Mouse (Mus musculus) midbrain, embryonic 16.5 days (tissue): ENCODE results near the gene Ntf5. TPM values are rescaled to one million over a fixed set of nuclear protein-coding genes. Genes with fewer than 3 reads are reported as not detected.

Experiments
- ATAC-seq: fragments of 200-750 bp; cut with Nextera tagmentation; 2 replicates; pipeline ENCODE4 v1.8.0; 2017; ENCODE audit warnings: moderate TSS enrichment
- H3K27ac ChIP-seq: fragments of 300-500 bp; sonication (generic); 2 replicates; pipeline ENCODE4 v1.5.1; 2014; ENCODE audit warnings: mild to moderate bottlenecking, low read length, mixed read lengths
- H3K27me3 ChIP-seq: fragments of 300-500 bp; sonication (generic); 2 replicates; pipeline ENCODE4 v1.6.1; 2014; ENCODE audit warnings: low read depth, low read length, mixed read lengths; ENCODE audit not compliant: control insufficient read depth, insufficient read depth
- H3K36me3 ChIP-seq: fragments of 300-500 bp; sonication (generic); 2 replicates; pipeline ENCODE4 v1.6.1; 2014; ENCODE audit warnings: mild to moderate bottlenecking, low read length, moderate library complexity, mixed read lengths; ENCODE audit not compliant: control insufficient read depth, insufficient read depth
- H3K4me1 ChIP-seq: fragments of 300-500 bp; sonication (generic); 2 replicates; pipeline ENCODE4 v1.6.1; 2014; ENCODE audit warnings: mild to moderate bottlenecking, low read length, mixed read lengths; ENCODE audit not compliant: control insufficient read depth, insufficient read depth
- H3K4me2 ChIP-seq: fragments of 300-500 bp; sonication (generic); 2 replicates; pipeline ENCODE4 v1.6.1; 2014; ENCODE audit warnings: mild to moderate bottlenecking, low read length, mixed read lengths
- H3K4me3 ChIP-seq: fragments of 300-500 bp; sonication (generic); 2 replicates; pipeline ENCODE4 v1.5.1; 2014; ENCODE audit warnings: low read depth, mild to moderate bottlenecking, low read length, moderate library complexity, mixed read lengths
- H3K9ac ChIP-seq: fragments of 300-500 bp; sonication (generic); 2 replicates; pipeline ENCODE4 v1.6.1; 2014; ENCODE audit warnings: low read depth, low read length, mixed read lengths
- H3K9me3 ChIP-seq: fragments of 300-500 bp; sonication (generic); replicated peaks from 2 replicates; pipeline ENCODE4 v1.6.1; 2014; ENCODE audit warnings: mild to moderate bottlenecking, low read length, mixed read lengths; ENCODE audit not compliant: control insufficient read depth, poor library complexity, severe bottlenecking
- WGBS: fragments of 180-500 bp; shearing (Covaris S2); extraction: QIAGEN DNeasy Blood & Tissue Kit; methylation state at CpG from one replicate; pipeline ENCODE4 v1.1.7; 2014; 5-methylcytosine and 5-hydroxymethylcytosine counted together
- polyA plus RNA-seq: library from polyadenylated mRNA; unstranded; fragments of >200 nt; fragmentation: Nextera tagmentation; extraction: Ambion mirVana; gene quantifications from 2 replicates; pipeline ENCODE4 v1.2.1, GENCODE M21; 2015

Gene Ntf5
- polyA plus RNA-seq, 1 experiment from 2014 or later: not detected

GRCm38 (mm10) chr7:45420615-45420919 is 7.1 kb downstream of the Ntf5 start, which contains the start of gene Lhb:
TSS of gene Lhb (plus strand) at chr7:45420820.
- no peaks in the 10 kb centered on the region for H3K4me1 ChIP-seq
- H3K4me3 ChIP-seq: no peak within 1 kb of the TSS
- no peak for ATAC-seq
- no peak within 1 kb of the TSS for H3K4me2 ChIP-seq
- H3K27ac ChIP-seq: no peak within 1 kb of the TSS
- H3K36me3 ChIP-seq: peaks cover 40% of the 10 kb centered on the region
- H3K9ac ChIP-seq: no peak within 1 kb of the TSS
- no peaks in the 10 kb centered on the region for H3K9me3 ChIP-seq
- 49% methylated on average over 6 of the region's 6 CpGs for WGBS
- H3K27me3 ChIP-seq: peaks cover 53% of the 10 kb centered on the region

- H3K27me3 ChIP-seq: peaks cover 46% of the 10 kb centered on the region
- peaks cover 40% of the 10 kb centered on the region for H3K36me3 ChIP-seq
- no peaks in the 10 kb centered on the region for H3K9me3 ChIP-seq
- ATAC-seq: no peak
- H3K4me2 ChIP-seq: no peak overlapping the region
- no peak overlapping the region for H3K27ac ChIP-seq
- no peak overlapping the region for H3K9ac ChIP-seq
- no peak overlapping the region for H3K4me3 ChIP-seq
- H3K4me1 ChIP-seq: no peaks in the 10 kb centered on the region
- 94% methylated on average over 14 of the region's 14 CpGs for WGBS
These were observed 7.7 kb downstream of the Ntf5 start for GRCm38 (mm10) chr7:45421194-45421593.

GRCm38 (mm10) chr7:45426556-45426955 is 13.1 kb downstream of the Ntf5 start:
- Histone ChIP-seq H3K27me3 (no peaks in the 10 kb centered on the region), H3K4me1 (no peaks in the 10 kb centered on the region), H3K9ac (no peak overlapping the region), H3K36me3 (peaks cover 58% of the 10 kb centered on the region), H3K4me2 (no peak overlapping the region), H3K4me3 (no peak overlapping the region), H3K27ac (no peak overlapping the region), H3K9me3 (no peaks in the 10 kb centered on the region)
- no peak for ATAC-seq
- 96% methylated on average over 8 of the region's 8 CpGs for WGBS

- peak overlapping the region; percentile 85 for H3K9ac ChIP-seq
- H3K4me2 ChIP-seq: peak overlapping the region; percentile 90
- H3K4me3 ChIP-seq: peak overlapping the region; percentile 87
- ATAC-seq: no peak; the same call in none of the 2 replicates
- WGBS: 2% methylated on average over 7 of the region's 7 CpGs
- no peaks in the 10 kb centered on the region for H3K9me3 ChIP-seq
- H3K36me3 ChIP-seq: peaks cover 10% of the 10 kb centered on the region; the same call in 1 of the 2 replicates
- H3K27ac ChIP-seq: peak overlapping the region; percentile 87
- no peaks in the 10 kb centered on the region for H3K27me3 ChIP-seq
- H3K4me1 ChIP-seq: peaks cover 30% of the 10 kb centered on the region
These were observed 20.3 kb downstream of the Ntf5 start for GRCm38 (mm10) chr7:45433835-45434202.

- Histone ChIP-seq H3K27ac (peak within 1 kb of the TSS; percentile 87), H3K4me1 (peaks cover 30% of the 10 kb centered on the region), H3K27me3 (no peaks in the 10 kb centered on the region), H3K4me3 (peak within 1 kb of the TSS; percentile 87), H3K36me3 (peaks cover 5% of the 10 kb centered on the region; the same call in 1 of the 2 replicates), H3K4me2 (peak within 1 kb of the TSS; percentile 90), H3K9me3 (no peaks in the 10 kb centered on the region), H3K9ac (peak within 1 kb of the TSS; percentile 85)
- under 1% methylated on average over 44 of the region's 45 CpGs for WGBS
- peak; percentile 97 for ATAC-seq
These were observed 20.9 kb downstream of the Ntf5 start, which contains the start of gene Gys1 for GRCm38 (mm10) chr7:45434203-45435015. TSS of gene Gys1 (plus strand) at chr7:45434844.

- peak overlapping the region; percentile 61 for H3K4me3 ChIP-seq
- peak overlapping the region; percentile 80 for H3K9ac ChIP-seq
- H3K4me2 ChIP-seq: peak overlapping the region; percentile 88
- no peaks in the 10 kb centered on the region for H3K9me3 ChIP-seq
- H3K36me3 ChIP-seq: no peaks in the 10 kb centered on the region; the same call in 1 of the 2 replicates
- H3K27ac ChIP-seq: peak overlapping the region; percentile 66
- H3K27me3 ChIP-seq: no peaks in the 10 kb centered on the region
- WGBS: 2% methylated on average over 16 of the region's 16 CpGs
- H3K4me1 ChIP-seq: peaks cover 30% of the 10 kb centered on the region
- ATAC-seq: peak; percentile 36
These were observed 21.5 kb downstream of the Ntf5 start for GRCm38 (mm10) chr7:45435038-45435437.

GRCm38 (mm10) chr7:45436444-45436843 is 22.9 kb downstream of the Ntf5 start:
- H3K27ac ChIP-seq: no peak overlapping the region
- H3K9ac ChIP-seq: no peak overlapping the region
- no peak for ATAC-seq
- no peak overlapping the region for H3K4me3 ChIP-seq
- peaks cover 2% of the 10 kb centered on the region for H3K36me3 ChIP-seq
- H3K4me1 ChIP-seq: peaks cover 30% of the 10 kb centered on the region
- 90% methylated on average over 5 of the region's 5 CpGs for WGBS
- H3K27me3 ChIP-seq: no peaks in the 10 kb centered on the region
- no peak overlapping the region for H3K4me2 ChIP-seq
- no peaks in the 10 kb centered on the region for H3K9me3 ChIP-seq

GRCm38 (mm10) chr7:45437046-45437445 is 23.6 kb downstream of the Ntf5 start:
- H3K4me3 ChIP-seq: no peak overlapping the region
- peaks cover 30% of the 10 kb centered on the region for H3K4me1 ChIP-seq
- ATAC-seq: no peak
- H3K27me3 ChIP-seq: no peaks in the 10 kb centered on the region
- no peak overlapping the region for H3K9ac ChIP-seq
- WGBS: 28% methylated on average over 6 of the region's 6 CpGs
- H3K4me2 ChIP-seq: no peak overlapping the region
- no peak overlapping the region for H3K27ac ChIP-seq
- H3K9me3 ChIP-seq: no peaks in the 10 kb centered on the region
- peaks cover 2% of the 10 kb centered on the region for H3K36me3 ChIP-seq

- Histone ChIP-seq H3K4me3 (no peak within 1 kb of the TSS), H3K9ac (no peak within 1 kb of the TSS), H3K27me3 (no peaks in the 10 kb centered on the region)
These were observed 24.2 kb downstream of the Ntf5 start, which contains the start of gene Ruvbl2 for GRCm38 (mm10) chr7:45437521-45438276. TSS of gene Ruvbl2 (minus strand) at chr7:45438096.

More at GRCm38 (mm10) chr7:45437521-45438276, 24.2 kb downstream of the Ntf5 start, which contains the start of gene Ruvbl2:
- peaks cover 2% of the 10 kb centered on the region for H3K36me3 ChIP-seq
- no peaks in the 10 kb centered on the region for H3K9me3 ChIP-seq
- H3K4me1 ChIP-seq: peaks cover 28% of the 10 kb centered on the region
- H3K4me2 ChIP-seq: peak within 1 kb of the TSS; percentile 27; the same call in 1 of the 2 replicates
- WGBS: 26% methylated on average over 19 of the region's 19 CpGs
- no peak within 1 kb of the TSS for H3K27ac ChIP-seq
- no peak for ATAC-seq
